Mouse (Mus musculus) hindbrain, embryonic 11.5 days (tissue): ENCODE measurements around the gene Taok3. TPM values are rescaled to one million over a fixed set of nuclear protein-coding genes. Genes with fewer than 3 reads are reported as not detected.

Experiments used
- ATAC-seq: fragments of 200-750 bp; cut with Nextera tagmentation; 2 replicates; pipeline ENCODE4 v1.8.0; 2017; ENCODE audit warnings: mild to moderate bottlenecking, moderate TSS enrichment, moderate library complexity; ENCODE audit not compliant: low FRiP score
- DNase-seq: peaks from one replicate; pipeline ENCODE4 v3.0.0-alpha.2; 2015; ENCODE audit warnings: low spot score
- H3K27ac ChIP-seq: fragments of 300-500 bp; sonication (generic); 2 replicates; pipeline ENCODE4 v1.5.1; 2014; ENCODE audit warnings: mild to moderate bottlenecking, low read depth, low read length
- H3K27me3 ChIP-seq: fragments of 300-500 bp; sonication (generic); 2 replicates; pipeline ENCODE4 v1.6.1; 2014; ENCODE audit warnings: mild to moderate bottlenecking, low read length, moderate library complexity, mixed read lengths; ENCODE audit not compliant: control insufficient read depth, insufficient read depth
- H3K36me3 ChIP-seq: fragments of 300-500 bp; sonication (generic); 2 replicates; pipeline ENCODE4 v1.6.1; 2014; ENCODE audit warnings: mild to moderate bottlenecking, low read length, moderate library complexity, mixed read lengths; ENCODE audit not compliant: control insufficient read depth, insufficient read depth
- H3K4me1 ChIP-seq: fragments of 300-500 bp; sonication (generic); replicated peaks from 2 replicates; pipeline ENCODE4 v1.6.1; 2014; ENCODE audit warnings: low read length, mixed read lengths; ENCODE audit not compliant: control insufficient read depth, insufficient read depth
- H3K4me2 ChIP-seq: fragments of 300-500 bp; sonication (generic); replicated peaks from 2 replicates; pipeline ENCODE4 v1.6.1; 2014; ENCODE audit warnings: mild to moderate bottlenecking, low read depth, low read length
- H3K4me3 ChIP-seq: fragments of 300-500 bp; sonication (generic); 2 replicates; pipeline ENCODE4 v1.5.1; 2014; ENCODE audit warnings: low read depth, low read length
- H3K9ac ChIP-seq: fragments of 300-500 bp; sonication (generic); 2 replicates; pipeline ENCODE4 v1.6.1; 2014; ENCODE audit warnings: low read depth, low read length
- H3K9me3 ChIP-seq: fragments of 300-500 bp; sonication (generic); 2 replicates; pipeline ENCODE4 v1.6.1; 2016; ENCODE audit warnings: low read length; ENCODE audit not compliant: control insufficient read depth
- WGBS: fragments of 180-500 bp; shearing (Covaris S2); extraction: QIAGEN DNeasy Blood & Tissue Kit; methylation state at CpG from one replicate; pipeline ENCODE4 v1.1.7; 2014; 5-methylcytosine and 5-hydroxymethylcytosine counted together
- polyA plus RNA-seq: library from polyadenylated mRNA; unstranded; fragments of >200 nt; fragmentation: Nextera tagmentation; extraction: Ambion mirVana; gene quantifications from 2 replicates; pipeline ENCODE4 v1.2.1, GENCODE M21; 2014

Taok3 gene
- 21.7 and 26.1 TPM in 2 replicates for polyA plus RNA-seq

GRCm38 (mm10) chr5:117119777-117120488 lies at the start of gene Taok3:
Gene Taok3, plus strand, starts transcription at chr5:117120129.
- peak; percentile 85 for ATAC-seq
- peak; percentile 99 for DNase-seq
- H3K4me3 ChIP-seq: peak within 1 kb of the TSS; percentile 76
- H3K9me3 ChIP-seq: no peaks in the 10 kb centered on the region
- peak within 1 kb of the TSS; percentile 85 for H3K4me2 ChIP-seq
- peak within 1 kb of the TSS; percentile 48 for H3K9ac ChIP-seq
- peaks cover 5% of the 10 kb centered on the region for H3K4me1 ChIP-seq
- H3K27ac ChIP-seq: no peak within 1 kb of the TSS
- under 1% methylated on average over 69 of the region's 74 CpGs for WGBS
- H3K36me3 ChIP-seq: no peaks in the 10 kb centered on the region
- peaks cover 7% of the 10 kb centered on the region; the same call in 1 of the 2 replicates for H3K27me3 ChIP-seq

DNA sequence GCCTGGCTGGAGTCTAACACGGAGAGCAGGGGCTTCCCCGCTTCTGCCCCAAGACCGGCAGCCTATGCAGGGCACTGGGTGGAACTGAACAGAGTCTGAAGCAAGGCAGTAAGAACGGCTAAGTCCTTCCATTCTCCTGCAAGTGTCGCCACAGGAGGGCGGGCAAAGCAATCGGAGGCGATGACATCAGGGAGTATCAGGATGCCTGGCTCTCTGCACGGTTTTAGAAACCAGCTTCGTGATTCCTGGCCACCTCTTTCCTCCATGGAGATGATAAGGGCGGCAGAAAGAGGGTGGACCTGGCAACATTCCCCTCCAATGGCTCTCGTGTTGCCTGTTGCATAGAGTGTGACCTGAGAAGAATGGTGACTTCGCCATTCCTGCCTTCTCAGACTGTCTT lies 32.2 kb upstream of the Taok3 start:
- 5% methylated on average over 13 of the region's 13 CpGs for WGBS
- Histone ChIP-seq H3K36me3 (0 out of 2 replicates have a peak, but pooled peaks cover 9% of the 10 kb centered on the region), H3K4me2 (peak overlapping the region; percentile 11; the same call in 1 of the 2 replicates)

DNA sequence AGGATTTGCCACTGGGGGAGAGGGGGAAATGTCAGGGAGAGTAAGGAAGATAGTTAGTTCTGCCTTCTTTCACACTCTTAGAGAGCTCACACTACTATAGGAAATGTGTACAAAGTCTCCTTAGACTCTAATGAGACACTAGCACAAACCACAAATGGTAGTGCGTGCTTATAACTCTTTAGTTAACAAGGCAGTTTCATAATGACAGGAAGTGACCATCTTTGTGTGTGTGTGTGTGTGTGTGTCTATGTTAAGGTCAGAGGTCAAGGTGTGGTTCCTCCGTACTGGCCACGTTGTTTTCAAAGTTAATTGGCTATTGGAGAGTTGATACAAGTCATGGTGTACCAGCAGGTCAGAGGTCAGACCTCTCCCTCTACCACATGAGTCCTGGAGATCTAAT lies 30.8 kb upstream of the Taok3 start:
- WGBS: 52% methylated on average over 3 of the region's 3 CpGs
- Histone ChIP-seq H3K4me1 (0 out of 2 replicates have a peak, but pooled peaks cover 2% of the 10 kb centered on the region), H3K4me2 (no peak overlapping the region)

More for the DNA sequence above, 32.2 kb upstream of the Taok3 start:
- peak overlapping the region; percentile 23; the same call in 1 of the 2 replicates for H3K9ac ChIP-seq
- DNase-seq (peak; percentile 30), ATAC-seq (no peak)
- H3K4me3 ChIP-seq: no peak overlapping the region
- no peaks in the 10 kb centered on the region for H3K27me3 ChIP-seq
- H3K4me1 ChIP-seq: 0 out of 2 replicates have a peak, but pooled peaks cover 2% of the 10 kb centered on the region
- no peaks in the 10 kb centered on the region for H3K9me3 ChIP-seq
- H3K27ac ChIP-seq: no peak overlapping the region

DNA sequence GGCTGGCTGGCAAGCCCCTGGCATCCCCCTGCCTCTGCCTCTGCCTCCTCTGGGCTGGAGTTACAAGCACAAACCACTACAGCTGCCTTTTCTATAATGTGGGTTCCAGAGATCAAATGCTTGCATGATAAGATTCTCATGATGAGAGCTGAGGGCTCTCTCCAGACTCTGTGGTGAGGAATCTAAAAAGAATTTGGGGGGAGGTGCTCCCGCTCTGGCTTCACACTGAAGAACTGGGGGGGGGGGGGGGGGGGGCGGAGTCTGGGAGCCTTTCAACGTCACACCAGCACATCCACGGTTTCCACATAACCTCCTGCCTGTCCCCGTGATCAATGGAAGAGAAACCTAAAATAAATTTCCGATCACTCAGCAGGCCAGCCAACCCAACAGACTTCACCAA lies 30.1 kb upstream of the Taok3 start:
- H3K27ac ChIP-seq: no peak overlapping the region
- H3K36me3 ChIP-seq: 0 out of 2 replicates have a peak, but pooled peaks cover 9% of the 10 kb centered on the region
- H3K4me1 ChIP-seq: 0 out of 2 replicates have a peak, but pooled peaks cover 2% of the 10 kb centered on the region
- WGBS: 28% methylated on average over 6 of the region's 6 CpGs
- H3K4me3 ChIP-seq: no peak overlapping the region
- DNase-seq (no peak), ATAC-seq (no peak)
- H3K9me3 ChIP-seq: no peaks in the 10 kb centered on the region
- no peaks in the 10 kb centered on the region for H3K27me3 ChIP-seq
- no peak overlapping the region for H3K9ac ChIP-seq
- H3K4me2 ChIP-seq: no peak overlapping the region

More for the DNA sequence above, 30.8 kb upstream of the Taok3 start:
- H3K4me3 ChIP-seq: no peak overlapping the region
- no peaks in the 10 kb centered on the region for H3K27me3 ChIP-seq
- ATAC-seq: no peak
- no peak overlapping the region for H3K27ac ChIP-seq
- DNase-seq: no peak
- no peaks in the 10 kb centered on the region for H3K9me3 ChIP-seq
- H3K9ac ChIP-seq: no peak overlapping the region
- H3K36me3 ChIP-seq: 0 out of 2 replicates have a peak, but pooled peaks cover 9% of the 10 kb centered on the region

DNA sequence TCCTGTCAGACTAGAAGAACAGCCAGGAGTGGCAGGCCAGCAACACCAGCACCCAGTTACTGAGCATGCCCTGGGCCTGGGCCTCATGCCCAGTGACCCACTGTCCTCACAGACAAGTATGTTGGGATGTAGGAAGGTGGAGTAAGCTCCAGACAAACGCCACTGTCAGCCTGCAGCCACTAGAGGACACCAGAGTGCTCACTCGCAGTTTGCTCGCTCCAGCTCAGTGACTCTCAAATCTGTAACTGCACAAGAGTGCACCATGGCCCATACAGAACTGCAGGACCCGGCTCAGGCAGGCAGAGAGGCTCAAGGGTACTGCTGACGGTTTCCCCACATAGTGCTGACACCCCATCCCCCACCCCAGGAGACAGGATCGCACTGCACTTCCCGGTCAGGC lies 25.5 kb upstream of the Taok3 start:
- H3K36me3 ChIP-seq: 0 out of 2 replicates have a peak, but pooled peaks cover 9% of the 10 kb centered on the region
- no peak for ATAC-seq

GRCm38 (mm10) chr5:117096716-117097115 lies 23.2 kb upstream of the Taok3 start:
- Histone ChIP-seq H3K36me3 (0 out of 2 replicates have a peak, but pooled peaks cover 8% of the 10 kb centered on the region), H3K9ac (no peak overlapping the region), H3K9me3 (no peaks in the 10 kb centered on the region), H3K4me1 (no peaks in the 10 kb centered on the region), H3K27ac (no peak overlapping the region), H3K4me3 (no peak overlapping the region), H3K4me2 (no peak overlapping the region), H3K27me3 (no peaks in the 10 kb centered on the region)
- DNase-seq (peak; percentile 76), ATAC-seq (no peak)
- WGBS: 59% methylated on average over 3 of the region's 3 CpGs

More for the DNA sequence above, 25.5 kb upstream of the Taok3 start:
- Histone ChIP-seq H3K4me1 (no peaks in the 10 kb centered on the region), H3K4me3 (no peak overlapping the region), H3K27ac (no peak overlapping the region), H3K27me3 (no peaks in the 10 kb centered on the region), H3K4me2 (no peak overlapping the region), H3K9ac (no peak overlapping the region), H3K9me3 (no peaks in the 10 kb centered on the region)
- 45% methylated on average over 7 of the region's 7 CpGs for WGBS
- peak; percentile 48 for DNase-seq

- H3K36me3 ChIP-seq: 0 out of 2 replicates have a peak, but pooled peaks cover 2% of the 10 kb centered on the region
- 82% methylated on average over 5 of the region's 5 CpGs for WGBS
- H3K4me1 ChIP-seq: no peaks in the 10 kb centered on the region
- no peaks in the 10 kb centered on the region for H3K9me3 ChIP-seq
- H3K4me3 ChIP-seq: no peak overlapping the region
- H3K27me3 ChIP-seq: no peaks in the 10 kb centered on the region
- DNase-seq: no peak
- H3K9ac ChIP-seq: no peak overlapping the region
- ATAC-seq: no peak
- H3K27ac ChIP-seq: no peak overlapping the region
- no peak overlapping the region for H3K4me2 ChIP-seq
Observed at GRCm38 (mm10) chr5:117099008-117099407, 20.9 kb upstream of the Taok3 start.

DNA sequence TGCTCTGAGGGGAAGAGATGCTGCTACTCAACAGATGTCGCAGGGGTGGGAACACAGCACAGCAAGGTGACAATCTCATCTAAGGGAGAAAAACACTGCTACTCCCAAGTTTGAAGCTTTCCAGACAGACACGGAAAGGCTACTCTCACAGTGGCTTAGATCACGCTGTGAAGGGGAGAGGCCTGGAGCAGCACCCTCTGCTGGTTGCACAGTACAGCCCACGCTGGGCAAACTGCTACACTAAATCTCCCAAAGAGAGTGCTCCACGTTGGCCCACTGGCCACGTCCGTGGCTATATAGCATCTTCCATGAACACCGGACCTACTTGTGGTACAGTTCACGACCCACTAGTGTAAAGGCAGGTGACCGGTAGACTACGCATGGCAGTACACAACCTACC lies 20.2 kb upstream of the Taok3 start:
- H3K9me3 ChIP-seq: no peaks in the 10 kb centered on the region
- 92% methylated on average over 11 of the region's 11 CpGs for WGBS
- H3K27me3 ChIP-seq: no peaks in the 10 kb centered on the region
- H3K4me3 ChIP-seq: no peak overlapping the region
- no peak for ATAC-seq
- no peaks in the 10 kb centered on the region for H3K4me1 ChIP-seq
- DNase-seq: no peak
- H3K4me2 ChIP-seq: no peak overlapping the region
- H3K36me3 ChIP-seq: 0 out of 2 replicates have a peak, but pooled peaks cover 2% of the 10 kb centered on the region
- H3K27ac ChIP-seq: no peak overlapping the region
- no peak overlapping the region for H3K9ac ChIP-seq
